Mouse (Mus musculus): Measurements from ENCODE around the gene Drc1. TPM values are rescaled to one million over a fixed set of nuclear protein-coding genes. Genes with fewer than 3 reads are reported as not detected.

Gene Drc1
- total RNA-seq, 2 experiments from 2014 or later, result not detected

DNA sequence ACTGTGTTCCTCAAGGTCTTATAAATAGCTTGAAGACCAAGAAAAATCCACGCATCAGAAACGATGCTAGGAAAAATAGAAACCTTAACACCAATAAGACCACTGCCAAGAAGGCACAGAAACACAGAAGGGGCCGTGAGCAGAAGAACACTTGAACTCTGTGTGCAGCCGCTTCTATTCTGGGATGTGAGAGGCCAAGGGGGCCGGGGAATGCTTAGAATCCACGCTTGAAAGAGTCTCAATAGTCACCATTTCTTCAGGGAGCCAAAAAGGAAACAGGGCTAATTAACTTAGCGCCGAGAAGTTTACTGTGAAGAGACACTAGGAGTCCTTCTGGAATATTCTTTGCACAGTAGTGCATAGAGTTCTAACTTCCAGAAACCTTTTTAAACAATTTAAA lies 120.0 kb downstream of the Drc1 start:
- ATAC-seq (replicated peaks; ENCODE audit: low FRiP score, poor library complexity, severe bottlenecking), result no peak

DNA sequence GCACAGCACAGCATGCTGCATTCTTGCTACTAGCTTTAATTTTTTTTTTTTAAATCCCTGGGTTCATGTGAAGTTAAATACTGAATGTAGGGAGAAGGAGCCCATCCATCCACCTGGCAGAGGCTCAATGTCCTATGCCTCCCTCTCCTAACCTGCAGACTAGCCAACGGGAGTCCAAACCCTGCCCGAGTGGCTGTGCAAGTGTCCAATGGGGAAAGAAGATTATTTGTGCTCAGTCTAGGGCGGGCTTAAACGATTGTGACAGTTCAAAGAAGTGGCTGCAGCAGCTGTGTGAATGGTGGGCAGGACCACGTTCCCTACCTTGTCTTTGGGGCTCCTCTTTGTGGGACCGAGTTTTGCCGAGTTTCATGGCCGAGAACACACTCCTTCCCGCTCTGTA lies 125.7 kb downstream of the Drc1 start:
- ATAC-seq (replicated peaks; ENCODE audit: low FRiP score, poor library complexity, severe bottlenecking), result no peak

DNA sequence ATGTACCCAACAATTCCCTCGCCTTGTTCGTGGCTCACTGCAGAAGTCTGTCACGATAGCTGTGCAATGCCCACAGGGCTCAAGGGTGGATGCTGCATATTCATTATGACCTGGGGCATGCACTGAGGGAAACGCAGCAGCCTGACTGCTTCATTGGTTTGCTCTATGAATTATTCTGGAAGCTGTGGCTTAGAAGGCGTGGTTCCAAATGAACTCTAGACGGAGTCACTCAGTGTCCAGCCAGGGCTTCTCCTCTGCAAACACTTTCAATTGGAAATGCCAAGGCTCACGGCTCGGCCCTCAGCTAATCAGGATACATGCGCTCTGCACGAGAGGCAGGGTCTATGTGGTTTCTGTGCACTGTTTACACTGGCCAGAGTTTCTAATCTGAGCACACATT lies 130.3 kb downstream of the Drc1 start:
- no peak for ATAC-seq (replicated peaks; ENCODE audit: low FRiP score, poor library complexity, severe bottlenecking)

- ATAC-seq (replicated peaks; ENCODE audit: low FRiP score, poor library complexity, severe bottlenecking), result no peak
Measured at GRCm38 (mm10) chr5:30415381-30415780, 134.2 kb downstream of the Drc1 start.

DNA sequence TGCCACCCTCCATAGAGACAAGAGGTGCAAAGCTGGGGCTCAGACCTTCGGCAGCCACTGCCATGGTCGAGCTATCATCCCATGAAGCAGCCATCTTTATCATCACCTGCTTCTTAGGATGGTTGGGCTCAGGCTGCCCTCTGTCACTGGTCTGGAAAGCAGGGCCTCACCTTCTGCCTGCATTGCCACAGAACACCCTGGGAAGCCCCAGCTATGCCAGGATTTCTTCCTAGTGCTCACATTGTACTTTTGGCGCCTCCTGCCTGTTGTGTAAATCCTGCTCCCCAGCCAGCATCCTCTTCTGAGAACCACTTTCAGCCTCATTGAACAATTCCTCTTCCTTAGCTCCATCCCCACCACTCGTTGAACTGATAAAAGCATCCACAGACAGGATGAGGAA lies 134.7 kb downstream of the Drc1 start:
- no peak for ATAC-seq (replicated peaks; ENCODE audit: low FRiP score, poor library complexity, severe bottlenecking)

Other genes starting within 250 kb of the Drc1 start
- gene Tyms, start 207.8 kb upstream of the Drc1 start, total RNA-seq (2015; ENCODE audit: low replicate concordance), result 145 and 220 TPM in 2 replicates
- 159 and 170 TPM in 2 replicates for gene Tyms, start 207.8 kb upstream of the Drc1 start, total RNA-seq (2017; ENCODE audit: low replicate concordance)
- not detected in 2 replicates for gene Garem2, start 176.2 kb upstream of the Drc1 start, total RNA-seq (2015; ENCODE audit: low replicate concordance)
- gene Garem2, start 176.2 kb upstream of the Drc1 start, total RNA-seq (2017; ENCODE audit: low replicate concordance), result not detected in 2 replicates
- gene 3110082J24Rik, start 175.3 kb upstream of the Drc1 start, total RNA-seq (2015; ENCODE audit: low replicate concordance), result not detected in 2 replicates
- not detected in 2 replicates for gene 3110082J24Rik, start 175.3 kb upstream of the Drc1 start, total RNA-seq (2017; ENCODE audit: low replicate concordance)
- gene Hadha, start 126.2 kb upstream of the Drc1 start, total RNA-seq (2015; ENCODE audit: low replicate concordance), result 40.7 and 46.1 TPM in 2 replicates
- 166 and 215 TPM in 2 replicates for gene Hadha, start 126.2 kb upstream of the Drc1 start, total RNA-seq (2017; ENCODE audit: low replicate concordance)
- gene Hadhb, start 126.1 kb upstream of the Drc1 start, total RNA-seq (2015; ENCODE audit: low replicate concordance), result 49.9 and 56.9 TPM in 2 replicates
- 34.8 and 61.0 TPM in 2 replicates for gene Hadhb, start 126.1 kb upstream of the Drc1 start, total RNA-seq (2017; ENCODE audit: low replicate concordance)
- not detected in 2 replicates for gene Adgrf3, start 75.7 kb upstream of the Drc1 start, total RNA-seq (2015; ENCODE audit: low replicate concordance)
- not detected in 2 replicates for gene Adgrf3, start 75.7 kb upstream of the Drc1 start, total RNA-seq (2017; ENCODE audit: low replicate concordance)
- 11.3 and 18.7 TPM in 2 replicates for gene Selenoi, start 48.8 kb upstream of the Drc1 start, total RNA-seq (2015; ENCODE audit: low replicate concordance)
- gene Selenoi, start 48.8 kb upstream of the Drc1 start, total RNA-seq (2017; ENCODE audit: low replicate concordance), result 16.9 and 46.8 TPM in 2 replicates
- not detected in 2 replicates for gene Otof, start 180.5 kb downstream of the Drc1 start, total RNA-seq (2015; ENCODE audit: low replicate concordance)
- gene Otof, start 180.5 kb downstream of the Drc1 start, total RNA-seq (2017; ENCODE audit: low replicate concordance), result not detected in 2 replicates
- not detected in 2 replicates for gene 1700001C02Rik, start 184.7 kb downstream of the Drc1 start, total RNA-seq (2015; ENCODE audit: low replicate concordance)
- not detected in 2 replicates for gene 1700001C02Rik, start 184.7 kb downstream of the Drc1 start, total RNA-seq (2017; ENCODE audit: low replicate concordance)

All from erythroid progenitor cell, adult 5-6 weeks (primary cell).